Mouse (Mus musculus): ENCODE results near the gene Card9. TPM values are rescaled to one million over a fixed set of nuclear protein-coding genes. Genes with fewer than 3 reads are reported as not detected.
A peak's percentile ranks its signal among the peaks of the same experiment; 100 is the strongest.

Card9 gene
- polyA plus RNA-seq (2014; fragmentation: Nextera tagmentation; extraction: Ambion mirVana), result 1.3 and 2.1 TPM in 2 replicates

DNA sequence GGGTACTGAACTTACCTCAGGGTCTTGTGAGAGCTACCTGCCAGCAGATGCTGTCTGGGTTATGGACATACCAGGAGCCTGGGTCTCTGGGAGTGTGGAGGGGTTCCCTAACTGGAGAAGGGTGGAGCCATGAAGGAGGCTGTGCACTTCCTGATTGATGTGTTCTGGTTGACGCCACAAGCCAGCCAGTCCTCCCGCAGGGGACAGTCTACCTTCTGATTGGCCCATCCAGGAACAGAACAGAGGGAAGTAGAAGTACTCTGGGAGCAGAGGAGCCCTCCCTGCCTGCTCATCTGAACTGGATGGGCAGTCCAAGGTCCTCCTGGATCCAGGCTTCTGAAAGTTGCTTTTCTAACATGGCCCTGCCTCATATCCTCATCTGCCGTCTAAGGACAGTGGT is at the start of gene Card9:
Card9 (minus strand) TSS at position 147 of the 400 bp plus-strand sequence.
- H3K9ac ChIP-seq (ENCODE audit: low read depth, low read length), result no peak within 1 kb of the TSS
- no peak within 1 kb of the TSS for H3K27ac ChIP-seq (replicated peaks; ENCODE audit: low read depth, low read length)
- WGBS, result 44% methylated on average over 3 of the region's 3 CpGs
- no peaks in the 10 kb centered on the region for H3K9me3 ChIP-seq (ENCODE audit: control insufficient read depth, low read length)
- ATAC-seq (ENCODE audit: low read depth) (no peak), DNase-seq (ENCODE audit: low spot score) (no peak)
- no peak within 1 kb of the TSS for H3K4me2 ChIP-seq (ENCODE audit: low read depth, low read length)
- no peaks in the 10 kb centered on the region for H3K4me1 ChIP-seq (ENCODE audit: control insufficient read depth, insufficient read depth, low read length)
- H3K27me3 ChIP-seq (replicated peaks; ENCODE audit: control insufficient read depth, insufficient read depth, low read length), result no peaks in the 10 kb centered on the region
- no peak within 1 kb of the TSS for H3K4me3 ChIP-seq (ENCODE audit: low read depth, low read length)
- peaks cover 28% of the 10 kb centered on the region for H3K36me3 ChIP-seq (ENCODE audit: control insufficient read depth, insufficient read depth, low read length)

DNA sequence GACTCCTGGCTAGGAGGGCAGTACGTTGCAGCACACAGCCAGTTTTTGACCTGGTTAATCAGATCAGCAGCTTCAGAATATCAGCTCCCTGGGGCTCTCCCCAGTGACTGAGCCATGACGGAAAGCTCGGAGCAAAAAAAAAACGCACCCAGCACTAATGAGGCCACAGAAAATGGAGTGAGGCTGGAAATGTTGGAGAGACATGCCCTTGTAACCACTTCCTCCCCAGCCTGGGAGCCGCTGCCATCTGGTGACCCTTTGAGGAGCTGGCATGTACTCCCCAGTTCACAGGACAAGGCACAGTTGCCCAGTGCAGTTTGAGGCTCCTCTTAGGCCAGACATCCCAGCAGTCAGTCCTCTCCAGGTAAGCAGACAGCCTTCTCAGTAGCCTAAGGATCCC is 49.4 kb upstream of the Card9 start:
- peak overlapping the region; percentile 48 for H3K27ac ChIP-seq (replicated peaks; ENCODE audit: low read depth, low read length)
- WGBS, result 69% methylated on average over 5 of the region's 5 CpGs
- H3K27me3 ChIP-seq (replicated peaks; ENCODE audit: control insufficient read depth, insufficient read depth, low read length), result no peaks in the 10 kb centered on the region
- H3K9me3 ChIP-seq (ENCODE audit: control insufficient read depth, low read length), result no peaks in the 10 kb centered on the region
- H3K4me1 ChIP-seq (ENCODE audit: control insufficient read depth, insufficient read depth, low read length), result peaks cover 27% of the 10 kb centered on the region
- no peak for ATAC-seq (ENCODE audit: low read depth)
- no peak for DNase-seq (ENCODE audit: low spot score)
- no peak overlapping the region for H3K4me3 ChIP-seq (ENCODE audit: low read depth, low read length)
- no peak overlapping the region for H3K9ac ChIP-seq (ENCODE audit: low read depth, low read length)
- no peak overlapping the region for H3K4me2 ChIP-seq (ENCODE audit: low read depth, low read length)
- peaks cover 59% of the 10 kb centered on the region for H3K36me3 ChIP-seq (ENCODE audit: control insufficient read depth, insufficient read depth, low read length)

DNA sequence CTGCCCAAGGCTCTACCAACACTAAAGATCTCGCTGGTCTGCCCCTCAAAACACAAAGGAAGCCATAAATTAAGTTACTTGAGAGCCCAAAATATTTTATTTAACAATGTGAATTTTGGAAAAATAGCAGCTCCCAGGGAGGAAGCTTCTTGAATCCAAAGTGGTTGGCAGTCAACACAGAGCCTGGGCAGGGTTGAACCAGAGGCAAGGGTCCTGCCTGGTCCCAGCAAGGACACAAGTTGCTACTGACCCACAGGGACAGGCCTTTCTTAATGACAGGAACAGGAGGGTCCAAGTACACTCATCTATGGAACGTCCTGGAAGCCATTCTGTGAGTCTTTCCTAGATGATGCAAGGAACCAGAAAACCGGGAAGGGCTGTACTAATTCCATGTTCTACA is 48.6 kb upstream of the Card9 start:
- ATAC-seq (ENCODE audit: low read depth), result no peak

DNA sequence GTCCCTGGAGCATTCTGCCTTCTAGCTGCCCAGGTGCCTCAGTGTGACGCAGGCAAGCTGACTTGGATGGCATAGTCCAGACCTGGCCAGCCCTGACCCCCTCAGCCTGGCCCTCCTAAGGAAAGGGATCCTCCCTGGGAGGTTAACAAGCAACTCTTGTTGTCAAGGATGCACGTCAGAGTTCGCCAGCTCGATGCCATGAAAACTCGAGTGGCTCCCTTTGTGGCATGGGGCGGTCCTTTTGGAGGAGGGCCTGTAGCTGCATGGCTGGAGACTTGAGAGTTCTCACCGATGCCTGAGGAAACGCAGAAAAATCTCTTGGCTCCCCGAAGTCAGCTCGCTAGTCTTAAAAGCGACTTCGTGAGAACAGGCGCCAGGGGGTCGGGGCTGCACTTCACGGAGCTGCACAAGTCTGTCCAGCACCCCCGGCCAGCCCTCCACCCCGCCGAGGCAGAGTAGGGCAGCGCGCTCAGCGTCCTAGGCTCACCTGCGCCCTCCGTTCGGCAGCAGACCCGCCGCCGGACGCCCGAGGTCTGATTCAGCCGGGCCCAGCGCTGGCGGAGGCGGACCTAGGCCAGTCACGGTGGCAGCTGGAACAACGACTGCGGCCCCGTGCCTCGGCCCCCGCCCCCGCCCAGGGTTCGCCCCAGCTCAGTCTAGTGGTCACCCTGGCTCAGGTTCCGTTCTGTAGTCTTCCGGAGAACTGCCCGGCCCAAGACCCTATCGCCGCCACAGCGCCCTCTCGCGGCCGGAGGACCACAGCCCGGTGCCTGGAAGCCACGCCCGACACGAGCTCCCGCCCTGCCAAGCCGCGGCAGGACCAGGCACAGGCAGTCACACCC is 48.0 kb upstream of the Card9 start, which contains the start of gene Inpp5e:
Inpp5e (minus strand) TSS at position 689 of the 842 bp plus-strand sequence.
- WGBS, result under 1% methylated on average over 55 of the region's 57 CpGs
- peak within 1 kb of the TSS; percentile 93 for H3K4me3 ChIP-seq (ENCODE audit: low read depth, low read length)
- peaks cover 27% of the 10 kb centered on the region for H3K4me1 ChIP-seq (ENCODE audit: control insufficient read depth, insufficient read depth, low read length)
- H3K36me3 ChIP-seq (ENCODE audit: control insufficient read depth, insufficient read depth, low read length), result peaks cover 46% of the 10 kb centered on the region
- peak within 1 kb of the TSS; percentile 84 for H3K4me2 ChIP-seq (ENCODE audit: low read depth, low read length)
- H3K9ac ChIP-seq (ENCODE audit: low read depth, low read length), result peak within 1 kb of the TSS; percentile 92
- DNase-seq (ENCODE audit: low spot score) (peak; percentile 94), ATAC-seq (ENCODE audit: low read depth) (peak; percentile 96)
- H3K27me3 ChIP-seq (replicated peaks; ENCODE audit: control insufficient read depth, insufficient read depth, low read length), result no peaks in the 10 kb centered on the region
- peak within 1 kb of the TSS; percentile 74 for H3K27ac ChIP-seq (replicated peaks; ENCODE audit: low read depth, low read length)
- H3K9me3 ChIP-seq (ENCODE audit: control insufficient read depth, low read length), result no peaks in the 10 kb centered on the region

More for the DNA sequence above, 48.6 kb upstream of the Card9 start:
- H3K4me1 ChIP-seq (ENCODE audit: control insufficient read depth, insufficient read depth, low read length), result peaks cover 27% of the 10 kb centered on the region
- no peaks in the 10 kb centered on the region for H3K27me3 ChIP-seq (replicated peaks; ENCODE audit: control insufficient read depth, insufficient read depth, low read length)
- H3K4me3 ChIP-seq (ENCODE audit: low read depth, low read length), result peak overlapping the region; percentile 93
- H3K9ac ChIP-seq (ENCODE audit: low read depth, low read length), result no peak overlapping the region
- H3K9me3 ChIP-seq (ENCODE audit: control insufficient read depth, low read length), result no peaks in the 10 kb centered on the region
- 60% methylated on average over 3 of the region's 3 CpGs for WGBS
- peak overlapping the region; percentile 84 for H3K4me2 ChIP-seq (ENCODE audit: low read depth, low read length)
- no peak for DNase-seq (ENCODE audit: low spot score)
- H3K27ac ChIP-seq (replicated peaks; ENCODE audit: low read depth, low read length), result 0 out of 2 replicates have a peak overlapping the region, but pooled peaks have one; percentile 48
- H3K36me3 ChIP-seq (ENCODE audit: control insufficient read depth, insufficient read depth, low read length), result peaks cover 52% of the 10 kb centered on the region

- no peak for DNase-seq (ENCODE audit: low spot score)
- Histone ChIP-seq H3K36me3 (ENCODE audit: control insufficient read depth, insufficient read depth, low read length) (peaks cover 55% of the 10 kb centered on the region), H3K9ac (ENCODE audit: low read depth, low read length) (no peak overlapping the region), H3K4me1 (ENCODE audit: control insufficient read depth, insufficient read depth, low read length) (peaks cover 25% of the 10 kb centered on the region), H3K27ac (replicated peaks; ENCODE audit: low read depth, low read length) (no peak overlapping the region), H3K4me2 (ENCODE audit: low read depth, low read length) (no peak overlapping the region), H3K27me3 (replicated peaks; ENCODE audit: control insufficient read depth, insufficient read depth, low read length) (no peaks in the 10 kb centered on the region), H3K4me3 (ENCODE audit: low read depth, low read length) (no peak overlapping the region), H3K9me3 (ENCODE audit: control insufficient read depth, low read length) (no peaks in the 10 kb centered on the region)
- 75% methylated on average over 8 of the region's 8 CpGs for WGBS
- no peak for ATAC-seq (ENCODE audit: low read depth)
Measured at GRCm38 (mm10) chr2:26403306-26403705, 42.6 kb upstream of the Card9 start.

- Histone ChIP-seq H3K4me1 (ENCODE audit: control insufficient read depth, insufficient read depth, low read length) (peaks cover 15% of the 10 kb centered on the region), H3K9ac (ENCODE audit: low read depth, low read length) (no peak overlapping the region), H3K4me3 (ENCODE audit: low read depth, low read length) (no peak overlapping the region), H3K27ac (replicated peaks; ENCODE audit: low read depth, low read length) (no peak overlapping the region), H3K9me3 (ENCODE audit: control insufficient read depth, low read length) (no peaks in the 10 kb centered on the region), H3K4me2 (ENCODE audit: low read depth, low read length) (no peak overlapping the region), H3K36me3 (ENCODE audit: control insufficient read depth, insufficient read depth, low read length) (peaks cover 64% of the 10 kb centered on the region), H3K27me3 (replicated peaks; ENCODE audit: control insufficient read depth, insufficient read depth, low read length) (no peaks in the 10 kb centered on the region)
- DNase-seq (ENCODE audit: low spot score) (no peak), ATAC-seq (ENCODE audit: low read depth) (no peak)
- 93% methylated on average over 1 of the region's 1 CpGs for WGBS
Measured at GRCm38 (mm10) chr2:26402265-26402664, 41.5 kb upstream of the Card9 start.

DNA sequence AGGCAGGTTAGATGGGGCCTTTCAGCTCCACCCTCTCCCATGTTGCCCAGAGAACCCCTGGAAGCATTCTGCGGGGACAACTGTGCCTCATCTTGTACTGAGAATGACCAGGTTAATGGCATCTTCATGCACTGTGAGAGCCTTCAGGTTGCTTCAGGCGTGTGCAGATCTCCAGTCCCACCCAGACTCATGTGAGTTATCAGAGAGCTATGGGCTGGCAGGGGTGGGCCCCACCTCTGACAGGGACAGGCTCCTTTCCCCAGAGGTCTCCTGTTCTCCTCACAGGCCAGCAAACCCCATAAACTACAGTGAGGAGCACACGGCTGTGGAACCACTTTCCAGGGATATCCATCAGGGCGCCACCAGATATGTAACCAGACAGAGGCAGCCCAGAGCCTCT is 40.3 kb upstream of the Card9 start:
- Histone ChIP-seq H3K27ac (replicated peaks; ENCODE audit: low read depth, low read length) (no peak overlapping the region), H3K9me3 (ENCODE audit: control insufficient read depth, low read length) (no peaks in the 10 kb centered on the region), H3K4me2 (ENCODE audit: low read depth, low read length) (no peak overlapping the region), H3K36me3 (ENCODE audit: control insufficient read depth, insufficient read depth, low read length) (peaks cover 70% of the 10 kb centered on the region), H3K4me3 (ENCODE audit: low read depth, low read length) (no peak overlapping the region), H3K27me3 (replicated peaks; ENCODE audit: control insufficient read depth, insufficient read depth, low read length) (no peaks in the 10 kb centered on the region), H3K9ac (ENCODE audit: low read depth, low read length) (no peak overlapping the region), H3K4me1 (ENCODE audit: control insufficient read depth, insufficient read depth, low read length) (peaks cover 2% of the 10 kb centered on the region; the same call in 1 of the 2 replicates)
- DNase-seq (ENCODE audit: low spot score) (no peak), ATAC-seq (ENCODE audit: low read depth) (no peak)
- WGBS, result 97% methylated on average over 4 of the region's 4 CpGs

GRCm38 (mm10) chr2:26400296-26400695 is 39.6 kb upstream of the Card9 start:
- no peak for ATAC-seq (ENCODE audit: low read depth)
- WGBS, result 90% methylated on average over 5 of the region's 5 CpGs
- no peaks in the 10 kb centered on the region for H3K27me3 ChIP-seq (replicated peaks; ENCODE audit: control insufficient read depth, insufficient read depth, low read length)

More at GRCm38 (mm10) chr2:26400296-26400695, 39.6 kb upstream of the Card9 start:
- H3K36me3 ChIP-seq (ENCODE audit: control insufficient read depth, insufficient read depth, low read length), result peaks cover 77% of the 10 kb centered on the region
- H3K4me1 ChIP-seq (ENCODE audit: control insufficient read depth, insufficient read depth, low read length), result no peaks in the 10 kb centered on the region
- no peak overlapping the region for H3K4me3 ChIP-seq (ENCODE audit: low read depth, low read length)
- no peak overlapping the region for H3K4me2 ChIP-seq (ENCODE audit: low read depth, low read length)
- no peak overlapping the region for H3K27ac ChIP-seq (replicated peaks; ENCODE audit: low read depth, low read length)
- no peak for DNase-seq (ENCODE audit: low spot score)
- H3K9ac ChIP-seq (ENCODE audit: low read depth, low read length), result no peak overlapping the region
- no peaks in the 10 kb centered on the region for H3K9me3 ChIP-seq (ENCODE audit: control insufficient read depth, low read length)

All from embryonic facial prominence, embryonic 14.5 days (tissue).